Mouse (Mus musculus) forebrain, embryonic 14.5 days (tissue): ENCODE measurements around the gene Fam187b. TPM values are rescaled to one million over a fixed set of nuclear protein-coding genes. Genes with fewer than 3 reads are reported as not detected.

Experiments used
- ATAC-seq: fragments of 200-750 bp; cut with Nextera tagmentation; 2 replicates; pipeline ENCODE4 v1.8.0; 2017; ENCODE audit warnings: mild to moderate bottlenecking, moderate library complexity
- DNase-seq: peaks from one replicate; pipeline ENCODE4 v3.0.0-alpha.2; 2015; ENCODE audit warnings: low spot score
- H3K27ac ChIP-seq: fragments of 300-500 bp; sonication (generic); 2 replicates; pipeline ENCODE4 v1.5.1; 2014; ENCODE audit warnings: low read depth, mild to moderate bottlenecking, control low read depth, low read length, moderate library complexity
- H3K27me3 ChIP-seq: fragments of 300-500 bp; sonication (generic); replicated peaks from 2 replicates; pipeline ENCODE4 v1.6.1; 2014; ENCODE audit warnings: low read length, control low read depth, mixed read lengths; ENCODE audit not compliant: control insufficient read depth, insufficient read depth
- H3K36me3 ChIP-seq: fragments of 300-500 bp; sonication (generic); 2 replicates; pipeline ENCODE4 v1.6.1; 2014; ENCODE audit warnings: low read length, control low read depth; ENCODE audit not compliant: control insufficient read depth, insufficient read depth
- H3K4me1 ChIP-seq: fragments of 300-500 bp; sonication (generic); 2 replicates; pipeline ENCODE4 v1.6.1; 2014; ENCODE audit warnings: antibody characterized with exemption, low read length, control low read depth; ENCODE audit not compliant: control insufficient read depth, insufficient read depth
- H3K4me2 ChIP-seq: fragments of 300-500 bp; sonication (generic); 2 replicates; pipeline ENCODE4 v1.6.1; 2014; ENCODE audit warnings: mild to moderate bottlenecking, control low read depth, low read length
- H3K4me3 ChIP-seq: fragments of 300-500 bp; sonication (generic); 2 replicates; pipeline ENCODE4 v1.5.1; 2014; ENCODE audit warnings: low read depth, low read length, control low read depth
- H3K9ac ChIP-seq: fragments of 300-500 bp; sonication (generic); 2 replicates; pipeline ENCODE4 v1.6.1; 2014; ENCODE audit warnings: mild to moderate bottlenecking, low read length, control low read depth, moderate library complexity
- H3K9me3 ChIP-seq: fragments of 300-500 bp; sonication (generic); replicated peaks from 2 replicates; pipeline ENCODE4 v1.6.1; 2016; ENCODE audit warnings: low read length, control low read depth, mixed read lengths; ENCODE audit not compliant: control insufficient read depth
- WGBS: fragments of 180-500 bp; shearing (Covaris S2); extraction: QIAGEN DNeasy Blood & Tissue Kit; methylation state at CpG from one replicate; pipeline ENCODE4 v1.1.7; 2014; 5-methylcytosine and 5-hydroxymethylcytosine counted together
- polyA plus RNA-seq: library from polyadenylated mRNA; unstranded; fragments of >200 nt; fragmentation: Nextera tagmentation; extraction: Ambion mirVana; gene quantifications from 2 replicates; pipeline ENCODE4 v1.2.1, GENCODE M21; 2014

Gene Fam187b
- polyA plus RNA-seq, 1 experiment from 2014 or later = 0.20 TPM

DNA sequence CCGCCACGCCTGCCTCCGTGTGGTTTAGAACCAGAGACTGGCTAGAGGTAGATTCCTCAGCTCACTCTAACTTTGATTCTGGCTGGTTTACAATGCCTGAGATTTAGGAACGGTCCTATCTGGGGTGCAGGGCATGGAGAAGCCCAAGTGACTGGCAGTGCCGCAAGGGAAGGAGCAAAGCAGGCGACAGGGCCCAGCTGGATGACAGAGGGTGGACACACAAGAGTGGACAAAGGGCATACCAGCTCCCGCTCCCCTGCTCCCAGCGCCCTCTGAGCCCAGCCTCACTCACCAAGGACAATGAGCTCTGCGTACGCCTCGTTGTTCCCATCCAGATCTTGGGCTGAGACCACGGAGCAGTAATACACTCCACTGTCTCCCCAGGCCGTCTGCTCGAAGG lies 7.9 kb upstream of the Fam187b start:
- H3K9ac ChIP-seq = no peak overlapping the region
- no peak overlapping the region for H3K4me2 ChIP-seq
- no peak overlapping the region for H3K27ac ChIP-seq
- no peak for DNase-seq
- no peaks in the 10 kb centered on the region for H3K4me1 ChIP-seq
- no peaks in the 10 kb centered on the region for H3K9me3 ChIP-seq
- H3K27me3 ChIP-seq = no peaks in the 10 kb centered on the region
- H3K36me3 ChIP-seq = no peaks in the 10 kb centered on the region
- no peak for ATAC-seq
- WGBS = 79% methylated on average over 14 of the region's 14 CpGs
- no peak overlapping the region for H3K4me3 ChIP-seq

GRCm38 (mm10) chr7:30966657-30967056 lies 6.9 kb upstream of the Fam187b start:
- H3K9me3 ChIP-seq = no peaks in the 10 kb centered on the region
- no peaks in the 10 kb centered on the region for H3K4me1 ChIP-seq
- no peaks in the 10 kb centered on the region for H3K27me3 ChIP-seq
- ATAC-seq (no peak), DNase-seq (no peak)
- H3K9ac ChIP-seq = no peak overlapping the region
- no peak overlapping the region for H3K4me3 ChIP-seq
- H3K36me3 ChIP-seq = no peaks in the 10 kb centered on the region
- no peak overlapping the region for H3K4me2 ChIP-seq
- 59% methylated on average over 3 of the region's 3 CpGs for WGBS
- H3K27ac ChIP-seq = no peak overlapping the region

DNA sequence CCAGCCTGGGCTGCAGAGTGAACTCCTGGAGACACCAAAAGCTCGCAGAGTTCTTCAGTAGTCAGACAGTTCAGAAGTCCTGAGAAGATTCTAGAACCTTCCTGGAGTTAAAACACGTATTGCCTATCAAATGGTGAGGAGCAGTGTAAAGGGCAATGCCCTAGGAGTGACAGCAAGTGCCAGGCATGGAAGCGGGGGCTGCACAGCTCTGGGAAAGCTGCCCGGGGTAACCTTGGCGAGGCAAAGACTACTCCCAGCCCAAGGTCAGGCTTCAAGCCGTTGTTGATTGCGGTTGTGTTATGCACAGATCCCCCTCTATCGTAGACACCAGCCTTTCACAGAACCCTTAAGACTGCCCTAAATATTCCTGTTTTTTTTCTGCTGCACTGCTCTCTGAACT lies 5.0 kb upstream of the Fam187b start:
- DNase-seq (no peak), ATAC-seq (no peak)
- H3K4me1 ChIP-seq = peaks cover 7% of the 10 kb centered on the region; the same call in 1 of the 2 replicates
- no peak overlapping the region for H3K4me3 ChIP-seq
- WGBS = 92% methylated on average over 8 of the region's 8 CpGs
- H3K4me2 ChIP-seq = no peak overlapping the region
- no peaks in the 10 kb centered on the region for H3K36me3 ChIP-seq
- no peak overlapping the region for H3K27ac ChIP-seq
- H3K9ac ChIP-seq = no peak overlapping the region
- H3K27me3 ChIP-seq = peaks cover 7% of the 10 kb centered on the region
- H3K9me3 ChIP-seq = no peaks in the 10 kb centered on the region

DNA sequence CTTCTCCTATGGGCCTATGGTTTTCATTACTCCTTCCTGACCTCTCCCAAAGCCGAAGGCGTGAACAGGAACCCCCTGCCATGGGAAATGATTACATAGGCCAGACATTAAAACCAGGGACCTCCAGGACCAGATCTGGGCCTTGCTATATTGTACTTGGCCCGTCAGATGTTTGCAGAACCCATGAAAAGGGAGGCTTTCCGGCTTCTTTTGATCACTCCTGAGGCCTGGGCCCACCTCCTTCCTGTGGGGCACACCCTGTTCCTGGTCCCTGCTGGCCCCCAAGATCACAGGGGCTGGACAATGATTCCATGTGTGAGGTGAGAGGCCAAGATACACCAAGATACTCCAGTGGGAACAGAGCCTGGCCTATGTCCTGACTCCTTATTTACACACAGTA lies 4.4 kb upstream of the Fam187b start:
- H3K4me3 ChIP-seq = no peak overlapping the region
- H3K4me2 ChIP-seq = no peak overlapping the region
- H3K27ac ChIP-seq = no peak overlapping the region
- ATAC-seq (no peak), DNase-seq (no peak)
- H3K36me3 ChIP-seq = no peaks in the 10 kb centered on the region
- H3K9me3 ChIP-seq = no peaks in the 10 kb centered on the region
- peaks cover 8% of the 10 kb centered on the region; the same call in 1 of the 2 replicates for H3K4me1 ChIP-seq
- no peak overlapping the region for H3K9ac ChIP-seq
- peaks cover 8% of the 10 kb centered on the region for H3K27me3 ChIP-seq
- WGBS = 86% methylated on average over 4 of the region's 4 CpGs

DNA sequence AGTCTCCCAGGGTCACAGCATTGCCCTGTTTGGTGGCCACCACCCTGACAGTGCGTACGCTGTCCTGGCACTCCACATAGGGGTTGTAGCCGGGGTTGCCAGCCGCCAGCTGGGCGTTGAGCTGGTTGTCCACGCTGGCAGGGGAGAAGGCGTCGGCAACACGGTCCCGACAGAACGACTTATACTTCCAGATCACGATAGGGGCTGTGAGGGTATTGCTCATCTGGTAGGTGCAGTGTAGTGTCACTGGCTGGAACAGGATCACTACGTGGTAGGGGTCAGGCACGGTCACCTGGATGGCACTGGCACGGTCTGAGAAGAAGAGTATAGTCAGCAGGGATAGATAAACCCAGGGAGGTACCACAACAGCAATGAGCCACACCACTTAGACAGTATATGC lies 1.7 kb upstream of the Fam187b start:
- Histone ChIP-seq H3K9ac (no peak overlapping the region; the same call in 1 of the 2 replicates), H3K27ac (no peak overlapping the region), H3K9me3 (no peaks in the 10 kb centered on the region), H3K27me3 (peaks cover 8% of the 10 kb centered on the region), H3K36me3 (no peaks in the 10 kb centered on the region), H3K4me2 (peak overlapping the region; percentile 65; the same call in 1 of the 2 replicates), H3K4me3 (0 out of 2 replicates have a peak overlapping the region, but pooled peaks have one; percentile 34), H3K4me1 (peaks cover 8% of the 10 kb centered on the region; the same call in 1 of the 2 replicates)
- 90% methylated on average over 15 of the region's 15 CpGs for WGBS
- no peak for DNase-seq
- ATAC-seq = no peak

GRCm38 (mm10) chr7:30972426-30973250 lies 952 bp upstream of the Fam187b start:
- Histone ChIP-seq H3K27ac (no peak overlapping the region), H3K27me3 (peaks cover 8% of the 10 kb centered on the region), H3K4me1 (peaks cover 8% of the 10 kb centered on the region; the same call in 1 of the 2 replicates), H3K9me3 (no peaks in the 10 kb centered on the region), H3K4me3 (peak overlapping the region; percentile 34), H3K36me3 (no peaks in the 10 kb centered on the region), H3K4me2 (peak overlapping the region; percentile 65), H3K9ac (peak overlapping the region; percentile 44)
- ATAC-seq (peak; percentile 40), DNase-seq (no peak)
- 3% methylated on average over 41 of the region's 41 CpGs for WGBS

- DNase-seq (no peak), ATAC-seq (peak; percentile 63)
Observed at GRCm38 (mm10) chr7:30973251-30973500, 414 bp upstream of the Fam187b start, which contains the start of gene Lsr. Lsr (minus strand) TSS chr7:30973464.

GRCm38 (mm10) chr7:30981703-30982102 lies 8.1 kb downstream of the Fam187b start:
- Histone ChIP-seq H3K4me2 (no peak overlapping the region), H3K9ac (no peak overlapping the region), H3K36me3 (no peaks in the 10 kb centered on the region), H3K27me3 (no peaks in the 10 kb centered on the region), H3K4me1 (no peaks in the 10 kb centered on the region), H3K9me3 (no peaks in the 10 kb centered on the region), H3K27ac (no peak overlapping the region), H3K4me3 (no peak overlapping the region)
- DNase-seq (no peak), ATAC-seq (no peak)
- 91% methylated on average over 4 of the region's 4 CpGs for WGBS

More at GRCm38 (mm10) chr7:30973251-30973500, 414 bp upstream of the Fam187b start, which contains the start of gene Lsr:
- peak within 1 kb of the TSS; percentile 34 for H3K4me3 ChIP-seq
- H3K27ac ChIP-seq = no peak within 1 kb of the TSS; the same call in 1 of the 2 replicates
- peaks cover 8% of the 10 kb centered on the region; the same call in 1 of the 2 replicates for H3K4me1 ChIP-seq
- H3K27me3 ChIP-seq = peaks cover 8% of the 10 kb centered on the region
- peak within 1 kb of the TSS; percentile 44 for H3K9ac ChIP-seq
- no peaks in the 10 kb centered on the region for H3K36me3 ChIP-seq
- peak within 1 kb of the TSS; percentile 65 for H3K4me2 ChIP-seq
- WGBS = under 1% methylated on average over 19 of the region's 19 CpGs
- H3K9me3 ChIP-seq = no peaks in the 10 kb centered on the region

DNA sequence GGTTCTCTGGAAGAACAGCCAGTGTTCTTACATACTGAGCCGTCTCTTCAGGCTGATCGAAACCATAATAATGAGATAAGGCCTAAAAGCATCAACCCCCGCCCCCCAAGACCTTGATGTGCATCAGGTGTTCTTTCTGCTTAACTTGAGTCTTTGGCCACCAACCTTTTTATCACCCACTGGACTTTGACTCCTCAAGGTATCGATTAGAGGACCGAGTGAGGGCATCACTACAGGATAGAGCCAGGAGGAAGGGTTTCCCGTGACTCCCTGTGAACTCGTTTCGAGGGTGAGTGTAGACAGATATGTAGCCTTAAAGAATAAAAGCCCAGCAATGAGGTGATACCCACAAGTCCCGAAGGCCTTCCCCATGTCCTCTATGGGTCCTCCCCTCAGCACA lies 11.8 kb downstream of the Fam187b start:
- 88% methylated on average over 9 of the region's 9 CpGs for WGBS
- no peak overlapping the region for H3K4me2 ChIP-seq
- H3K4me1 ChIP-seq = no peaks in the 10 kb centered on the region
- no peaks in the 10 kb centered on the region for H3K27me3 ChIP-seq
- no peak overlapping the region for H3K9ac ChIP-seq
- no peaks in the 10 kb centered on the region for H3K9me3 ChIP-seq
- DNase-seq (no peak), ATAC-seq (no peak)
- no peak overlapping the region for H3K27ac ChIP-seq
- no peaks in the 10 kb centered on the region for H3K36me3 ChIP-seq
- H3K4me3 ChIP-seq = no peak overlapping the region
